Mouse (Mus musculus) hindbrain, postnatal 0 days (tissue): Measurements from ENCODE around the gene Rxfp1. TPM values are rescaled to one million over a fixed set of nuclear protein-coding genes. Genes with fewer than 3 reads are reported as not detected.

Source experiments
- ATAC-seq: fragments of 200-750 bp; cut with Nextera tagmentation; 2 replicates; pipeline ENCODE4 v1.8.0; 2017; ENCODE audit warnings: mild to moderate bottlenecking, moderate TSS enrichment, moderate library complexity
- DNase-seq: peaks from one replicate; pipeline ENCODE4 v3.0.0-alpha.2; 2015; ENCODE audit warnings: low spot score
- H3K27ac ChIP-seq: fragments of 300-500 bp; sonication (generic); 2 replicates; pipeline ENCODE4 v1.5.1; 2014; ENCODE audit warnings: mild to moderate bottlenecking
- H3K27me3 ChIP-seq: fragments of 300-500 bp; sonication (generic); 2 replicates; pipeline ENCODE4 v1.6.1; 2014; ENCODE audit warnings: low read length, mixed read lengths; ENCODE audit not compliant: insufficient read depth
- H3K36me3 ChIP-seq: fragments of 300-500 bp; sonication (generic); 2 replicates; pipeline ENCODE4 v1.6.1; 2014; ENCODE audit warnings: low read length, mixed read lengths; ENCODE audit not compliant: insufficient read depth
- H3K4me1 ChIP-seq: fragments of 300-500 bp; sonication (generic); 2 replicates; pipeline ENCODE4 v1.6.1; 2014; ENCODE audit warnings: antibody characterized with exemption, low read length, mixed read lengths; ENCODE audit not compliant: insufficient read depth
- H3K4me2 ChIP-seq: fragments of 300-500 bp; sonication (generic); 2 replicates; pipeline ENCODE4 v1.6.1; 2014; ENCODE audit warnings: low read depth, mild to moderate bottlenecking, low read length, moderate library complexity, mixed read lengths
- H3K4me3 ChIP-seq: fragments of 300-500 bp; sonication (generic); 2 replicates; pipeline ENCODE4 v1.5.1; 2014; ENCODE audit warnings: low read length
- H3K9ac ChIP-seq: fragments of 300-500 bp; sonication (generic); replicated peaks from 2 replicates; pipeline ENCODE4 v1.6.1; 2014; ENCODE audit warnings: mild to moderate bottlenecking, low read length, moderate library complexity, mixed read lengths
- H3K9me3 ChIP-seq: fragments of 300-500 bp; sonication (generic); 2 replicates; pipeline ENCODE4 v1.6.1; 2016; ENCODE audit warnings: low read length, mixed read lengths
- CTCF ChIP-seq: IDR thresholded peaks from 2 replicates; pipeline ENCODE4 v1.5.1; 2016; ENCODE audit warnings: antibody characterized with exemption, control low read depth, low read depth
- WGBS: fragments of 180-500 bp; shearing (Covaris S2); extraction: QIAGEN DNeasy Blood & Tissue Kit; methylation state at CpG from one replicate; pipeline ENCODE4 v1.1.7; 2014; 5-methylcytosine and 5-hydroxymethylcytosine counted together
- polyA plus RNA-seq: library from polyadenylated mRNA; unstranded; fragments of >200 nt; fragmentation: Nextera tagmentation; extraction: Ambion mirVana; gene quantifications from 2 replicates; pipeline ENCODE4 v1.2.1, GENCODE M21; 2015
- total RNA-seq: library from RNA; depleted of rRNA; stranded (reverse); fragments of >200 nt; gene quantifications from 2 replicates; pipeline ENCODE4 v1.2.3, GENCODE M21; 2014

Gene Rxfp1
- total and polyA plus RNA-seq, 2 experiments from 2014 or later, result 0.20 to 0.63 TPM

DNA sequence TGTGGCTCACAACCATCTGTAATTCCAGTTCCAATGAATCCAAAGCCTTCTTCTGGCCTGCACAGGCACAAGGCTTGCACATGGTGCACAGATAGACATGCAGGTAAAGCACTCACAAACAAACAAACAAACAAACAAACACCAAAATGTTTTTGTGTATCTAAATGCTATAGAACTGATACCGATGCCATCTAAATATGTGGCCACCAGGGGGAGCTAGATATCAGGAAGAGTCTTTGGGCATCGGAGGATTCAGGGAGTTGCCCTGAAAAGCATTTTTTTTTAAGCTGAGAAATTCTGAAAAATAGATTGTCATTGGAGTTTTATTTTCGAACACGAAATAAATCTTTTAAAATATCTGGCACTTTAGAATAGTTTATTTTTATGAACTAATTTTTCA is 64.6 kb downstream of the Rxfp1 start:
- Histone ChIP-seq H3K9me3 (no peaks in the 10 kb centered on the region), H3K9ac (no peak overlapping the region), H3K27ac (no peak overlapping the region), H3K36me3 (no peaks in the 10 kb centered on the region), H3K4me2 (no peak overlapping the region), H3K27me3 (no peaks in the 10 kb centered on the region), H3K4me3 (no peak overlapping the region), H3K4me1 (no peaks in the 10 kb centered on the region)
- 15% methylated on average over 4 of the region's 4 CpGs for WGBS
- TF ChIP-seq CTCF, result peak; percentile 85
- peak; percentile 86 for DNase-seq
- ATAC-seq, result 0 out of 2 replicates have a peak, but pooled peaks have one; percentile 4

- WGBS, result 81% methylated on average over 16 of the region's 16 CpGs
- Histone ChIP-seq H3K9ac (no peak overlapping the region), H3K27ac (no peak overlapping the region), H3K4me3 (no peak overlapping the region), H3K36me3 (no peaks in the 10 kb centered on the region), H3K27me3 (no peaks in the 10 kb centered on the region), H3K9me3 (no peaks in the 10 kb centered on the region), H3K4me1 (no peaks in the 10 kb centered on the region), H3K4me2 (no peak overlapping the region)
- DNase-seq (no peak), ATAC-seq (no peak)
- TF ChIP-seq CTCF, result no peak
Observed at GRCm38 (mm10) chr3:79672188-79672587, 65.5 kb downstream of the Rxfp1 start.

GRCm38 (mm10) chr3:79670556-79670955 is 67.1 kb downstream of the Rxfp1 start:
- 77% methylated on average over 7 of the region's 7 CpGs for WGBS
- ATAC-seq (no peak), DNase-seq (no peak)
- no peaks in the 10 kb centered on the region for H3K4me1 ChIP-seq
- no peak overlapping the region for H3K9ac ChIP-seq
- no peaks in the 10 kb centered on the region for H3K36me3 ChIP-seq
- H3K4me3 ChIP-seq, result no peak overlapping the region
- H3K9me3 ChIP-seq, result no peaks in the 10 kb centered on the region
- no peak for TF ChIP-seq CTCF
- no peak overlapping the region for H3K27ac ChIP-seq
- H3K27me3 ChIP-seq, result no peaks in the 10 kb centered on the region
- no peak overlapping the region for H3K4me2 ChIP-seq

DNA sequence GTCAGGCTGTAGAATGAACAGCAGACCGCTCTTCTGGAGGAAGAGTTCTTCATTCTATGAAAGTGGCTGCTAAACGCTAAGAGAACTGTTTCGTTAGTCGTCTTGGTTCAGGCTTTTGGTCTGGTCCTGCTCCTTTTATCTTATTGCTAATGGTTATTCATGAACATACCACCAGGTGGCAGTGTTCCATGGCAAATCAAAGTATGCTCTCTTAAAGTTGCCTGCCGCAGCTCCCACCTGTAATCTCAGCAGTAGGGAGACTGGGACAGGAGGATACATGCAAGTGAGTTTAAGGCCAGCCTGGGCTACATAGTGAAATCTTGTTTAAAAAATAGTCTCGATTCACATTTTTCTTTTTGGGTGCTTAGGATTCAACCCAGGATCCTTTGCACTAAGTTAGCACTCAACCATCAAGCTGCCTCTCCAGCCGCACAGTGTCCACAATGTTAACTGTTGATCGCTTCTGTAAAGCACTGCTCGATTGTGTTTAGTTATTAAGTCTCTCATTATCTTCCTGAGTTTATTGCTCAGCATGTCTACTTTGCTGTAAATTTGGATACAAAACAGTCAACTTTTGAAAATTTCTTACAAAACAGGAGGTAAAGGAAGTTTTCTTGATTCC is 72.8 kb downstream of the Rxfp1 start:
- Histone ChIP-seq H3K9ac (no peak overlapping the region), H3K36me3 (no peaks in the 10 kb centered on the region), H3K4me1 (no peaks in the 10 kb centered on the region), H3K9me3 (no peaks in the 10 kb centered on the region), H3K4me2 (no peak overlapping the region), H3K4me3 (no peak overlapping the region), H3K27me3 (no peaks in the 10 kb centered on the region), H3K27ac (no peak overlapping the region)
- 36% methylated on average over 9 of the region's 9 CpGs for WGBS
- DNase-seq (peak; percentile 85), ATAC-seq (peak; percentile 77)
- TF ChIP-seq CTCF, result peak; percentile 88

DNA sequence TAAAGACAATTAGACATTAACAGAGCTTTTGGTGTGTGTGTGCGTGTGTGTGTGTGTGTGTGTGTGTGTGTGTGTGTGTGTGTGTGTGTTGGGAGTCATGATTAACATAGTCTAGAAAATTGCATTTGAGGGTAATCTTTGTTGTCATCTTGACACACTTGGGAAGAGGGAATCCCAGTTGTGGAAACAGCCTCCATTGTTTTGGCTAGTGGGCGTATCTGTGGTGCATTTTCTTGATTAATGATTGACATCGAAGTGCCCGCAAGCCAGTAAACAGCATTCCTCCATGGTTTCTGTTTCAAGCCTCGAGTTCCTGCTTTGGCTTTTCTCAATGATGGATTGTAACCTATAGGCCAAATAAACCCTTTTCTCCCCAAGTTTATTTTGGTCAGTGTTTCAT is 81.0 kb downstream of the Rxfp1 start:
- Histone ChIP-seq H3K9me3 (no peaks in the 10 kb centered on the region), H3K27me3 (no peaks in the 10 kb centered on the region), H3K36me3 (no peaks in the 10 kb centered on the region), H3K4me1 (no peaks in the 10 kb centered on the region), H3K4me2 (no peak overlapping the region), H3K4me3 (no peak overlapping the region), H3K27ac (no peak overlapping the region), H3K9ac (no peak overlapping the region)
- DNase-seq (no peak), ATAC-seq (no peak)
- TF ChIP-seq CTCF, result no peak
- 60% methylated on average over 5 of the region's 5 CpGs for WGBS

DNA sequence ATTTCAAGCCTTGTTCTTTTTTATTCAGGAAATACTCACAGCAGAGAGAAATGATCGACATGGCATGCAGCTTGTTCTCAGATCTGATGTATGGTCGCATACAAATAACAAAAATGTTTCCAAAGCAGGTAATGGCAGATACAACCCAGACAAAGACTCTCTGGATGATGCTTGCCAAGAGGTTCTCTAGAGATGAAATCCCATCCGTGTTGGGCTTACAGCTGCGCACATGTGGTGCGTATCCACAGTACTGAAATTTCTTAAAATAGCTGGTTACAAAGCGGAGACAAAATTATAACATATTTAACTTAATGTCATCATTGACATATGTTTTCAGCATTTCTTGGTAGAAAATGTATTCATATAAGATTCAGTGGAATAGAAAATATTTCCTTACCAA is 85.6 kb downstream of the Rxfp1 start:
- Histone ChIP-seq H3K36me3 (no peaks in the 10 kb centered on the region), H3K27me3 (no peaks in the 10 kb centered on the region), H3K9ac (no peak overlapping the region), H3K9me3 (no peaks in the 10 kb centered on the region), H3K27ac (no peak overlapping the region), H3K4me3 (no peak overlapping the region), H3K4me2 (no peak overlapping the region), H3K4me1 (no peaks in the 10 kb centered on the region)
- WGBS, result 90% methylated on average over 6 of the region's 6 CpGs
- no peak for ATAC-seq
- DNase-seq, result no peak
- no peak for TF ChIP-seq CTCF

DNA sequence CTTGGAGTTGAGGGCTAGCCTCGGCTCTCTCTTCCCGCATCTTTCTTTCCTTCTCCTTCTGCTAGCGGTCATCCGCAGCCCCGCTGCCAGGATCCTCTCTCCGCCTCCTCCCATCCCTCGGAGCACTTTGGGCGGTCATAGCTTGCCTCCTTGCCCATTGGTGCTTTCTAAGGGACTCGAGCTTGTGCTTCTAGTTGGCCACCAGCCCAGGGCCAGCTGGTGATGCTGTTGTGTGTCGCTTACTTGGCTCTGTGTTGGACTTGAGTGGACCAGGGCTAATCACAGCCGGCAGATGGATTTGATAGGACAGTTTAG is 108.3 kb downstream of the Rxfp1 start, which contains the start of gene Etfdh:
Etfdh (minus strand) TSS at position 85 of the 315 bp plus-strand sequence.
- Histone ChIP-seq H3K9ac (peak within 1 kb of the TSS; percentile 61), H3K9me3 (0 out of 2 replicates have a peak, but pooled peaks cover 4% of the 10 kb centered on the region), H3K4me2 (peak within 1 kb of the TSS; percentile 69), H3K27ac (peak within 1 kb of the TSS; percentile 91), H3K27me3 (no peaks in the 10 kb centered on the region), H3K4me1 (no peaks in the 10 kb centered on the region), H3K4me3 (peak within 1 kb of the TSS; percentile 71), H3K36me3 (peaks cover 7% of the 10 kb centered on the region)
- ATAC-seq (peak; percentile 67), DNase-seq (peak; percentile 93)
- TF ChIP-seq CTCF, result no peak
- 0% methylated on average over 11 of the region's 11 CpGs for WGBS
